Mouse (Mus musculus): ENCODE results near the gene Ece1.
"Not testable (repeated sequence)": the region's sequence is repeated elsewhere in the genome, so short reads cannot be mapped to it uniquely, and the experiment has no call there.

Gene Ece1

GRCm38 (mm10) chr4:137979066-137979644 is 117.1 kb downstream of the Ece1 start:
- DNase-seq (ENCODE audit: extremely low read depth, low read depth): not testable (repeated sequence)

DNA sequence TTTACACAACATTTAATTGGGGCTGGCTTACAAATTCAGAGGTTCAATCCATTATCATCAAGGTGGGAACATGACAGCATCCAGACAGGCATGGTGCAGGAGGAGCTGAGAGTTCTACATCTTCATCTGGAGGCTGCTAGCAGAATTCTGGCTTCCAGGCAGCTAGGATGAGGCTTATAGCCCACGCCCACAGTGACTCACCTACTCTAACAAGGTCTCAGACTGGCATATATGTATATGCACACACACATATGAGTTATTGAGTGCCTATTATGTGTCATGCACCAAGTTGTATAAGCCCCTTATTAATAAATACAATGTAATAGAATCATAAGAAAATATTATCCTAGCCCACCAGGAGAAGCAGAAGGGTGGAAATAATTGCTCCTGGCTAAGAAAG is 120.8 kb downstream of the Ece1 start:
- DNase-seq (ENCODE audit: extremely low read depth, low read depth): no peak

DNA sequence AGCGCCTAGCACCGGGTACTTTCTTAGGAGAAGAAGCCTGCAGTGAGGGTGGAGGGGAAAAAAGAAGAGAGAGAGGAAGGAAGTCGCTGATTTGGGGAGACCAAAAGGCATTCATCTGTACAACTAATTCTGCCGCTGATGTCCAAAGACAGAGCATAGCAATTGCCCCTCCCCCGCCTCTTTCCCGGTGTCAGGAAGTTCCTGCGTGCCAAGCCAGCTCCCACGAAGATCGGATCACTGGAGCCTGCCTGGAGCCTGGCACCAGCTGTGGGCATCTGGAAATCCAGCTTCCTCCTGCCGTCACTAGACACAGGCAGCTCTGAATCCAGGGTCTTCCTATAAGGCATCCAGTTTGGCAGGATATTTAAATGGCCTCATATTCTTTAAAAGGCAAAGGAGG is 122.2 kb downstream of the Ece1 start:
- DNase-seq (ENCODE audit: extremely low read depth, low read depth): no peak

DNA sequence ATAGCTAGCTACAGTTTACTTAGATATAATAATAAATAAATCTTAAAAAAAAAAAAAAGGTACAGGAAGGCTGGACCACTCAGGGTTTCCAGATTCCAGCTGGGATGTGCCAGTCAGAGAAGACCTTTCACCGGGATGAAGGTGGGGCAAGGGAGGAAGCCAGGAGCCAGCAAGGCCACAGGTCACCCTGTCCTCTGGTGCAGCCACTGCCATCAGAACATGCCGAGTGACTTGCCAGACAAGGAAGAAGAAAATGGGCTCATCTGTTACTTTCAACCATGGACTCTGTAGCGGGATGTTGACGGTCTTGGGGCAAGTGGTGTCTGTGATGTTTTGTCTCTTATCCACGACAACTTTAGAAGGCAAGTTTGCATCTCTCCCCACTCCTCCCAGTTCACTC is 122.7 kb downstream of the Ece1 start:
- DNase-seq (ENCODE audit: extremely low read depth, low read depth): no peak

DNA sequence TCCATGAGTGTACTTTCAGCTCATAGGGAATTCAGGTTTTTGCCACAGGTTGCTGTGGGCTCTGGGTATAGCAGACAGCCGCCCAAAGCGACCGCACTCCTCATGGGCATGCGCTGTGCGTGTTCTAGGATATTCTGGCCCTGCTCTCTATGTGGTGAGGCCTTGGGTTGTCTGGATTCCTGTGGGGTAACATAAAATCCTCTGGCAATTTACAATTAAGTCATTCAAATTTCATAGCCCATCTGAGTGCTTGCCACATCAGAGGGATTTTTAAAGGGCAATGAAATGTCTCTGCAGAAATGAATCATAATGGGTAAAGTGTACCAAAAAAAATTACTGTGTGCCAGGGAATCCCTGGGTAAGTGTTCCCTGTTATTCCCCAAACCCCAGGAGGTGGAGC is 127.4 kb downstream of the Ece1 start:
- DNase-seq (ENCODE audit: extremely low read depth, low read depth): no peak

GRCm38 (mm10) chr4:137990433-137990832 is 128.4 kb downstream of the Ece1 start:
- DNase-seq (ENCODE audit: extremely low read depth, low read depth): no peak

DNA sequence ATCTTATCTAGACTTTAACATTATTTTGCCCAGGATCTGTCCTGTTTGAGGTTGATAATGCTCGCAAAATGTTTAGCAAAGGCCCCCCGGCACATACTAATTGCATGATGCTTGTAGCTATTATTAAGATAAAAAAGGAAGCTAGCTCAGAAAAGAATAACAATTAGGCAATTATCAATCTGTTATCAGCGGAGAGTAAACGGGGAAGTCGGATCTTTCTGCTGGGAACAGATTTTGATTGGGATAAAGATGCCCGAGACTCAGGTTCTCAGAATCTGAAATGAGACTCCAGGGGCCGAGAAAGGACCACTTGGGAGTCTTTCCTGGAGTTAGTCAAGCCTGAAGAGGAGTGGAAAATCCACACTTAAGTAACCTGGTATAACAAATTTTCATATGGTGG is 129.2 kb downstream of the Ece1 start:
- DNase-seq (ENCODE audit: extremely low read depth, low read depth): no peak

- no peak for DNase-seq (ENCODE audit: extremely low read depth, low read depth)
Observed at GRCm38 (mm10) chr4:137992890-137993289, 130.9 kb downstream of the Ece1 start, which contains the start of gene Eif4g3. Eif4g3 (plus strand) TSS chr4:137993022.

DNA sequence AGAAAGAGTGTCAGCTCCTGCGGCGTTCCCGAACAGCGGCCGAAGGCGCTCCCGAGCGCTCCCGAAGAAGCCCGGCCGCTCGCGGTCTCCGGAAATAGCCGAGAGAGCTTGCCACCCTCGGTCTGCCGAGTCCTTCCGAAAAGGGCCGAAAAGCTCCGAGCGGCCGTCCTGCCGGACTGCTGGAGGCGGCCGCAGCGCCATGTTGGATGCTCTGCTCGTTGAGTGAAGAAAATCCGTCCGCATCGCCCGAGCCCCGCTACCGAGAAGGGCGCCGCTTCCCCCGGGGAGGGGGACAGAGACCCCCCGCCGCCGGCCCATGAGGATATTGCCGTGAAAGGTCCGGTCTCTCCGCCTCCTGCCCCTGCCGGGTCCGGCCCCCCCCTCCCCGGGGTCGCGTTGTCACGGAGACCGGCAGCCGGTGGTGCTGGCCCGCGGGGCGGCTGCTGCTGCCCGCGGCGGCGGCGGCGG is 131.3 kb downstream of the Ece1 start:
- peak; percentile 75 for DNase-seq (ENCODE audit: extremely low read depth, low read depth)

DNA sequence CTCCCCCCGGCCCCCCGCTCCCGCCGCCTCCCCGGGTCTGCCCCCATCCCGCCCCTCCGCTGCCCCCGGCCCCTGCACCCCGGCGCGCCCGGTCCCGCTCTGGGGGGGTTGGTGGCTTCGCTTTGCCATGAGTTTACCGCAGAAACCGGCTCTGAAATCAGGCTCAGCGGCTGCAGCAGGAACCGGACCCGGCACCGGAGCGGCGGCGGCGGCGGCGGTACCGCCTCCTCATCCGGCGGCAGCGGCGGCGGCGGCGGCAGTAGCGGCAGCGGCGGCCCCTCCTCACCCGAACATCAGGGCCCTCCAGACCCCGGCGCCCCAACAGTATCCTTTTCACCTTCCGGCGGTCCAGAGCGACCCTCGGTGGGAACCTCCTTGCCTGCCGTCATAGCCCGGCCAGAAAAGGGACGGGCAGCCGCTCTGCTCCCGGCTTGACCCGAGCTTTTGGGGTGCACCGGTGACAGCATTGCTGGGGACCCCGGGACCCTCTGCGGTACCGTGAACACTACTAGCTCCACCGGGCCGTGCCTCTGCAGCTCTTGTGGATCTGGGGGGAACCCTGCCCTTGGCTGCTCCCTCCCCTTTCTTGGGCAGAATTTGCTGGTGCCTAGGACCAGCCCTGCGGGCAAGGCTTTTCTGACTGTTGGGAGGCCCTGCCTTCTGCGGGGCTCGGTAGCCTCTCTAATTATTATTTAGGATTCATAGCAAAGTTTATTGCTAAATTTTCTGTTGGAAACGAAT is 132.0 kb downstream of the Ece1 start:
- no peak for DNase-seq (ENCODE audit: extremely low read depth, low read depth)

DNA sequence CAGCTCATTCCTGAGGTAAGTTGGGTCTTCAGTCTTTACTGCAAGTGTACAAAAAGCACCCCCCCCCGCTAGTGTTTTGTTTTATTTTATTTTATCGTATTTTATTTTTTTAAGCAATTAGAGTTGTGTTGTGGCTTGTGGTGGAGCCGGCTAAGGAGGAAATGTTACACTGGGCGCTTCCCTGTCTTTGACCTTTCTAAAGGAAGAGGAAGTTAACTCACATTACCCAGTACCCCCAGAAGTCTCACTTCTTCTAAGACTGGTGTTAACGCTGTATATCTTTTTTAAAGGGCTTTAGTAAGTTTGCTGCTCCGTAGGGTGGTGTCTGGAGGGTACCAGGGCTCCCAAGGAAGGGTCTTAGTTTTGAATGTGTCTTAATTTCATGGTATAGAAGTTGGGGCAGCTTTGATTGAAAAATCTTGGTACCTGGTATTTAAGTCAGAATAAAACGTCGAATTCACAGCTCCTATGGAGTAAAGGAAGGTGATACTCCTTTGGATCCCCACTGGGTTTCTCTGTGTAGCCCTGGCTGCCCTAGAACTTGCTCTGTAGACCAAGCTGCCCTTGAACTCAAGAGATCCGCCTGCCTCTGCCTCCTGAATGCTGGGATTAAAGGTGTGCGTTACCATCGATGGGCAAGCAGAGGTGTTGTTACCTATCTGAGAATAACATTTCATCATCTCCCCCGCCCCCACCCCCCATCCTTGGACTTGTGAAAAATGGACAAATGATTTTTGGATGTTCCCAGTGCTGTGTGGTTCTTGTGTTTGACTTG is 132.7 kb downstream of the Ece1 start:
- peak; percentile 65 for DNase-seq (ENCODE audit: extremely low read depth, low read depth)

GRCm38 (mm10) chr4:137995399-137995798 is 133.4 kb downstream of the Ece1 start:
- no peak for DNase-seq (ENCODE audit: extremely low read depth, low read depth)

GRCm38 (mm10) chr4:137998232-137998631 is 136.2 kb downstream of the Ece1 start:
- DNase-seq (ENCODE audit: extremely low read depth, low read depth): no peak

GRCm38 (mm10) chr4:138000682-138001081 is 138.6 kb downstream of the Ece1 start:
- DNase-seq (ENCODE audit: extremely low read depth, low read depth): no peak

DNA sequence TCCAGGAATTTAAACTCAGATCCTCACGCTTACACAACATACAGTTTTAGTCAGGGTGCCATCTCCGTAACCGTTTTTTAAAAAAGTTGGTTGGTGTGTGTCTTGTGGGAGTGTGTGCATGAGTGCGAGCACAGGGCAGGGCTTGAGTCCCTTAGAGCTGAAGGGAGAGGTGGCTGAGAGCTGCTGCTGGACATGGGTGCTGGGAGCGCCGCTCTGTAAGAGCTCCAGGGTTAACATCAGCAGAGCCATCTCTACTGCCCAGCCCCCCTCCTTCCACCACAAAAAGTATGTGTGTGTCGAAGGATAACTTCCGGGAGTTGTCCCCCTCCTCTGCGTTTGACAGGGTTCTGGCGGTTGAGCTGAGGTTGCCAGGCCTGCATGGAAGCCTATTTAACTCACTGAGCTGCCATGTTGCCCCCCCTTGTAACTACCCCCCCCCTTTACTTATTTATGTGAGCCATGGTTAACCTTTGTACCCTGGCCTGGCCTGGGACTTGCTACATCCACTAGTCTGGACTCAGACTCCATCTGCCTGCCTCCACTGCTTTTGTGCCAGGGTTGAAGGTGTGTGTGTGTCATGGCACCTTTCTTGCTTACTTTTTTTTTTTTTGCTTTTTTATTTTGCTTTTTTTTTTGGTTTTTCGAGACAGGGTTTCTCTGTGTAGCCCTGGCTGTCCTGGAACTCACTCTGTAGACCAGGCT is 142.0 kb downstream of the Ece1 start:
- DNase-seq (ENCODE audit: extremely low read depth, low read depth): no peak

- no peak for DNase-seq (ENCODE audit: extremely low read depth, low read depth)
Observed at GRCm38 (mm10) chr4:138005781-138006180, 143.7 kb downstream of the Ece1 start.

DNA sequence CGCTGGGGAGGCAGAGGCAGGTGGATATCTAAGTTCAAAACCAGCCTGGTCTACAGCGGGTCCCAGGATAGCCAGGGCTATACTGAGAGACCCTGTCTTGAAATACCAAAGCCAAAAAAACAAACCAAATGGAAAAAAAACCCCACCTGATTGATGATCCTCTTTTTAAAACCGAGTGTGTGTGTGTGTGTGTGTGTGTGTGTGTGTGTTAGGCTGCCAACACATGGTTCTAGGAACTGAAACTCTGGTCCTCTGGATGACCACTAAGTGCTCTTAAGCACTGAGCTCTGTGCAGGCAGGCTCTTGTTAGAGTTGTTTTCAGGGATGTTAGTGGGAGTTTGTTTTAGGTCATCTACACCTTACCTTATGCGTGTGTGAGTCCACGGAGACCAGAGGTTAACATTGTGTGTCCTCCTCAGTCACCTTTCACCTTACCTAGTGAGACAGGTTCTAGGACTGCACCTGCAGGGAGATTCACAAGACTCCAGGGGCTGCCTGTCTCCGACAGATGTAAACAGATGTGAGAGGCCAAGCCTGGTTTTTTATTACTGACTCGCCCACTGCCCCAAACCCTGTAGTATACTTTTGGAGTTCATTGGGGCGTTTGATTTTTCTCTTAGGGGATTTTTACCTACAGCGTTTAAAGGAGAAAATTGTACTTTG is 145.0 kb downstream of the Ece1 start:
- no peak for DNase-seq (ENCODE audit: extremely low read depth, low read depth)

GRCm38 (mm10) chr4:138008646-138009045 is 146.6 kb downstream of the Ece1 start:
- DNase-seq (ENCODE audit: extremely low read depth, low read depth): no peak

DNA sequence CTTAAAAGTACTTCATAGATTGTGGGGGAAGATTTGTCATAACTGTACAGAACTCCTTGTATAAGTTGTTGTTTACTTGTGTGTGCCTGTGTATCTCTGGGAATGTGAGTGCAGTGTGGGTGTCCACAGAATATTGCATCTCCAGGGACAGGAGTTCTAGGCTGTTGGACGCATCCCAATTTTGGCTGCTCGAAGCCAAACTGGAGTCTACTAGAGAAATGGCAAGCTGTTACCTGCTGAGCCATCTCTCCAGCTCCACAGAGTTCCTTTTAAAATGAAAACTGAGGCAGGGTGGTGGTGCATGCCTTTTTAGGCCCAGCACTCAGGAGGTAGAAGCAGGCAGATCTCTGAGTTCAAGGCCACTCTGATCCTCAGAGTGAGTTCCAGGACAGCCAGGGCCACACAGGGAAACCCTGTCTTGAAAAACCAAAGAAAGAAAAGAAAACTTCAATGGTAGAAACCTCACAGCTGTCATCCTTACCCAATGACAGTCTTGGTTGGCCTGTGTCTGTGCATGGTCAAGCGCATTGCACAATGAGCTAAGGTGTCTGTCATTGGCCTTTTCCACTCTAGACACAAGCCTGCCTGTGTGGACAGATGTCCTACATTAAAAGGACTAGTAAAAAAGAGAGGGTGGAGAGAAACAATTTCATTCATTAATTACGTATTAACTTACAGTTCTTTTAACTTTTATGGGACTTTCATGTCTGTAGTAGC is 147.9 kb downstream of the Ece1 start:
- no peak for DNase-seq (ENCODE audit: extremely low read depth, low read depth)

- DNase-seq (ENCODE audit: extremely low read depth, low read depth): no peak
Observed at GRCm38 (mm10) chr4:138013723-138014479, 151.9 kb downstream of the Ece1 start.
